Mouse (Mus musculus) spleen, postnatal 0 days (tissue): ENCODE results near the gene C1s2. TPM values are rescaled to one million over a fixed set of nuclear protein-coding genes. Genes with fewer than 3 reads are reported as not detected.

ENCODE experiments used
- polyA plus RNA-seq: library from polyadenylated mRNA; unstranded; fragments of >200 nt; fragmentation: Nextera tagmentation; extraction: Ambion mirVana; gene quantifications from 2 replicates; pipeline ENCODE4 v1.2.1, GENCODE M21; 2015

The C1s2 gene
- polyA plus RNA-seq, result 0.05 TPM in 1 of 2 replicates, not detected in the other

DNA sequence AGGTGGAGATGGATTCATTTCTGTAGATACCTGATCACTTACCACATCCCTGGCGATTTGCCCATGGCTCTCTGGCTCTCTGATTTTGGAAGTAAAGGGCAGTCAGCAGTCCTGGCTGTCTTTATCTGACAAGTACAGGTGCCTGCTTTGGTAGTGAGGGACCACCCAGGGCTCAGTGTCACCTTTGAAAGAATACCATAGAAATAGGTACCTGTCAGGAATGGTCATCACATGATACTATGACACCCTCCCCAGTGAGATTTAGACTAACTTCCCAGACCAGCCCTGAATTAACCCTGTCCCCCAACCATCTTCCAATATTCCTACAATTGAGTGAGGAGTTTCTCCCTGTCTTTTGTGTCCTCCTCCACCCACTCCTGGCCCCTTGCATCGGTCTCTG, at the start of gene C1s2:
Gene C1s2 (minus strand): TSS at position 101 of the 400 bp plus-strand sequence.

GRCm38 (mm10) chr6:124662477-124663423, 26.9 kb upstream of the C1s2 start, which contains the start of gene Lpcat3:
Gene Lpcat3 (plus strand): TSS chr6:124663027.

Other genes starting within 250 kb of the C1s2 start
- 21.6 and 26.3 TPM in 2 replicates for gene Pex5, start 221.0 kb downstream of the C1s2 start, polyA plus RNA-seq
- 4.2 and 4.4 TPM in 2 replicates for gene Clstn3, start 171.3 kb downstream of the C1s2 start, polyA plus RNA-seq
- 3.5 and 4.1 TPM in 2 replicates for gene C1rl, start 143.0 kb downstream of the C1s2 start, polyA plus RNA-seq
- gene C1ra, start 123.7 kb downstream of the C1s2 start, polyA plus RNA-seq, result 11.5 and 15.6 TPM in 2 replicates
- gene C1s1, start 93.7 kb downstream of the C1s2 start, polyA plus RNA-seq, result 12.0 and 16.3 TPM in 2 replicates
- gene C1rb, start 65.8 kb downstream of the C1s2 start, polyA plus RNA-seq, result not detected in 2 replicates
- gene Lpcat3, start 26.9 kb upstream of the C1s2 start, polyA plus RNA-seq, result 47.7 and 54.4 TPM in 2 replicates
- 167 and 173 TPM in 2 replicates for gene Emg1, start 76.1 kb upstream of the C1s2 start, polyA plus RNA-seq
- 266 and 287 TPM in 2 replicates for gene Phb2, start 76.3 kb upstream of the C1s2 start, polyA plus RNA-seq
- gene Ptpn6, start 102.6 kb upstream of the C1s2 start, polyA plus RNA-seq, result 71.3 and 92.3 TPM in 2 replicates
- gene Grcc10, start 105.3 kb upstream of the C1s2 start, polyA plus RNA-seq, result 145 and 183 TPM in 2 replicates
- gene Gm45234, start 119.9 kb upstream of the C1s2 start, polyA plus RNA-seq, result not detected in 2 replicates
- gene Atn1, start 120.4 kb upstream of the C1s2 start, polyA plus RNA-seq, result 3.3 and 5.1 TPM in 2 replicates
- 1.1 and 1.7 TPM in 2 replicates for gene Eno2, start 133.6 kb upstream of the C1s2 start, polyA plus RNA-seq
- not detected in 2 replicates for gene Lrrc23, start 143.6 kb upstream of the C1s2 start, polyA plus RNA-seq
- 10.9 and 12.5 TPM in 2 replicates for gene Spsb2, start 172.6 kb upstream of the C1s2 start, polyA plus RNA-seq
- 232 and 238 TPM in 2 replicates for gene Tpi1, start 178.2 kb upstream of the C1s2 start, polyA plus RNA-seq
- gene Usp5, start 193.4 kb upstream of the C1s2 start, polyA plus RNA-seq, result 55.3 and 56.8 TPM in 2 replicates
- gene Cdca3, start 193.5 kb upstream of the C1s2 start, polyA plus RNA-seq, result 223 and 253 TPM in 2 replicates
- 0.58 and 0.59 TPM in 2 replicates for gene Gnb3, start 204.2 kb upstream of the C1s2 start, polyA plus RNA-seq
- 3.7 and 6.6 TPM in 2 replicates for gene P3h3, start 221.7 kb upstream of the C1s2 start, polyA plus RNA-seq
- gene Gpr162, start 227.9 kb upstream of the C1s2 start, polyA plus RNA-seq, result 0.16 and 0.99 TPM in 2 replicates